Mouse (Mus musculus) cerebellum, postnatal 10 days (tissue): ENCODE data around the gene Grap2.

Experiments
- DNase-seq, 2 experiments: peaks; one replicate each; pipeline ENCODE4 v3.0.0; 2021; ENCODE audit warnings: mixed read lengths in 2 of 2

Grap2 gene

GRCm38 (mm10) chr15:80683990-80684389 lies 111.6 kb downstream of the Grap2 start:
- peak in 1 of 2 experiments; percentile 37 for DNase-seq

- no peak for DNase-seq
Measured at GRCm38 (mm10) chr15:80684786-80685602, 112.6 kb downstream of the Grap2 start.

DNA sequence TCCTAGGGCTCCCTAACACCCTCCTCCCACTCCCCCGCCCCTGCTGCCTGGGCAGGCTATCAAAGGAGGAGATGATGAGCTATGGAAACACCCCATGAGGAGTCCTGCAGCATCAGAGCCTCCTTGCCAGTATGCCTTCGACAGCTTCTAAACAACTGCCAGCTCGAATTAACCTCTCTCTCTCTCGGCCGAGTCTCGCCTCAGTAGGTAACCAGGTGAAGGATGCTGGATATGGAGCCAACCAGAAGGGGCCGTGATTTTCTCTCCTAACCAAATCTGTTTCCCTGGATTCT lies 113.2 kb downstream of the Grap2 start:
- DNase-seq, result peak; percentile 59 to 67

- DNase-seq, result no peak
Measured at GRCm38 (mm10) chr15:80688536-80688935, 116.1 kb downstream of the Grap2 start.

DNA sequence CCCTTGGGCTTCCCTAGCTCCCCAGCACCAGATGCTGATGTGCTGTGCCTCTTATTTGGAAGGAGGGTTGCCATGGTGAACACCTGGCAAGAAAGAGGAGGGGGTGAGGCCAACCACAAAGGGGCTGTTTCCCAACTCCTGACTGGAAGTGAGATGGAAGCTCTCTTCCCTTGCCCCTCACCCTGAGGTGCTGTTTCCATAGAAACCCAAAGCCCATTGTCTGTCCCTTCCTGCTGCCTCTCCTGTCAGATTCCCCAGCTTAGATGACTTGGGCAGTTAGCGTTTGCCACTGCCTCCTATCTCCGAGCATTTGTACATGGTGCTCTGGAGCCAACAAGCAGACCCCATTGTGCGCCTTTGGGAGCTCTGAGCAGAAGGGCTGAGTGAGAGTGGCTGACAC lies 121.1 kb downstream of the Grap2 start:
- DNase-seq, result no peak

DNA sequence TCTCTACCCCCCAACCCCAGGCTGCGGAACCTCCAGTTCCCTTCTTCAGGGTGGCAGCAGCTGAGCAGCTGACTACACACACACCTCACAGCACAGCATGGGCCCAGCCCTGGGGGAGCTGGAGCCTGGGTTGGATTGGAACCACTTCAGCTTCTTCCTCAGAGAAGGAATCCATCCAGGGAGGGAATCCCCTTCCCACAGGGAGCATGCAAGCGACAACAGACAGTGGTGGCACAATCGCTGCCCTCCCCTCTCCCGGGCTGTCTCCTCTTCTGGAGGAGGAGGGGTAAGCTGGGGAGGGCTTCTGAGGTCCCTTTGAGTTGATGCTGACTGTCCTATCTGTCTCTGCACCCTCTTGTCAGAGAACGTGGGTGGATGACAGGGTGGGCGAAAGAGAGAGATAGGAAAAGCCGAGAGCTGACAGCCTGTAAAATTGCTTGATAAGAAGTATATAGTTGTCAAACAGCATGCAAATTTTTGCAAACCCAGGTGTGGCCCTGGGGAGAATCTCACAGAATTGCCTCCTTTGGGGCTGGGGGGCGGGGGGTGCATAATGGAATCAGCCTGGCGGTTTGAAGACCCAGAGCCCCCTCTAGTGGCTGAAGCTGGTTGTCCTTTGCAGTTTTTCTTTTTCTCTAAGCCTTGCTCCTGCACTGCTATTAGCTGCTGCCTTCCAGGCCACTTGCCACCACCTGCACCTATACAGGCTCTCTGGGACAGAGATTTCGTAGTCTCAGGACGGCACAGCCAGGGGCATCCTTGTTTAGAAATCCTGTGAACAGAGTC lies 121.9 kb downstream of the Grap2 start:
- DNase-seq, result peak; percentile 89 to 91

GRCm38 (mm10) chr15:80697564-80697963 lies 125.2 kb downstream of the Grap2 start:
- no peak for DNase-seq

DNA sequence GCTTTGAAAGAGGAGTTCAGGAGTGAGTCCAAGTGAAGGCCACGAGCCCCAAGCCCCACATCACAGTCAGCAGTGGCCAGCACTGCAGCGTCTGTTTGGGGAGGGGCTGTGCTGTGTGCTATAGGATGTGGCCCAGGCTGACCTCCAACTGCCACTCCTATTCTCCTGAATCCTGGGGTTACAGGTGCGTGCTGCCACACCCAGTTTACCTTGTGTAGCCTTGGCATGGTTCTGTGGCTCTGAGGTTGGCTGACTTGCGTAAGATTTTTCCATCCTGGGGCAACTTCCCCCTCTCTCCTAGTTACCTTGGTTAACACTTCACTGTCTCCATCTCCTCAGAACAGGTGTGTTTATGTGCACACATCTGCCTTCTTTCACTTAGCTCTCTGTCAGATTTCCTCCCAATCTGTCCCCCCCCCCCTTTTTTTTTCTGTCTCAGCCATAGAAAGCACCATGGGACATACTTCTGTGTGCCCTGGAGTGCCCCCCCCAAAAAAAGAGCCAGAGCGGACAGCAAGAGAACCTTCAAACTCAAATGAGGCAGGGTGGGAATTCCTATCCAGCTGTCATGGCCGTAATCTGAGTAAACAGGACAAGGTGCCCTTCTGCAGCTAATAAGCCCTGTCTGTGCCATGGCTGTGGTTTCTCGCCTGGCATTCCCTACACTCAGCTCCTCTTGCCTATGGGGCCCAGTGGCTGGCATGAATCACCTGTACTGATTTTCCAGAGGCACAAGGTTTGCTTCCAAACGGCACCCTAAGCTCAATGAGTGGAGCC lies 129.3 kb downstream of the Grap2 start:
- no peak for DNase-seq
